Mouse (Mus musculus): Measurements from ENCODE around the gene Rtp2.

Rtp2 gene

DNA sequence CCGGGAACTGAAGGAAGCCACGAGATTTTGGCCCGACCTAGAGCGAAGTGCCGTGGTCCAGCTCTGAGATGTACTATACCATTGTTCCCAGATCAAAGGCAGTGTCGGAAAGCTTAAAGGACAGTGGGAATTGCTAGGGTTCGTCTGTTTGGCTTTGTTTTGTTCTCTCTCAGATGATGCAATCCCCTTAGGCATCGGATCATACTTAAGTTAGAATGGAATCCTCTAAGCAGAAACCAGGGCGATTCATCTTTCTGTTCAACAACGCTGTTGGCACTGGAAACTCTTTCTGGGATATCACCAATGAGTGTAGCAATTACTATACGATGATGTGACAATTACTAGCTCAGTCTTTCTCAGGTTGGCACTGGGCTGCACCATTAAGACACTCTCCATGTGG is at the start of gene Rtp2:
TSS of gene Rtp2 (minus strand) at position 101 of the 400 bp plus-strand sequence.
- no peak for DNase-seq (ENCODE audit: low spot score)

- no peak for DNase-seq (ENCODE audit: low spot score)
Observed at GRCm38 (mm10) chr16:23980991-23981720, 49.0 kb upstream of the Rtp2 start.

GRCm38 (mm10) chr16:23980201-23980870 is 48.1 kb upstream of the Rtp2 start:
- DNase-seq (ENCODE audit: low spot score), result no peak

GRCm38 (mm10) chr16:23979446-23979845 is 47.3 kb upstream of the Rtp2 start:
- no peak for DNase-seq (ENCODE audit: low spot score)

- DNase-seq (ENCODE audit: low spot score), result no peak
Observed at GRCm38 (mm10) chr16:23978495-23978894, 46.3 kb upstream of the Rtp2 start.

GRCm38 (mm10) chr16:23977732-23978131 is 45.5 kb upstream of the Rtp2 start:
- DNase-seq (ENCODE audit: low spot score), result no peak

DNA sequence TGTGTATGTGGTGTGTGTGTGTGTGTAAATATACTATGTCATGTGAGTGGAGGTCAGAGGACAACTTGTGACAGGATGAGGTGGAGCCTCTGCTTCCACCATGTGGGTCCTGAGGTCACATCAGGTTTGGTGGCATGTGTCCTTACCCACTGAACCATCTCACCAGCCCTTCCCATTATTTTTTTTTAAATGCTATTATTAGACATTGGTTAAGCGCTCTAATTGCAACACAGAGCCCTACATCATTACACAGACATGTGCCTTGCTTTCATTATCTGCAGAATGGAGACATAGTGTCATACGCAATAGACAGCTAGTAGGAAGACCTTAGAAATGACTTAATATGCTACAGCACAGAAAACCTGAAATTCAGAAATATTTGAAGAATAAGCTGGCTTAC is 44.0 kb upstream of the Rtp2 start:
- DNase-seq (ENCODE audit: low spot score), result no peak

- DNase-seq (ENCODE audit: low spot score), result no peak
Observed at GRCm38 (mm10) chr16:23973635-23974367, 41.6 kb upstream of the Rtp2 start.

DNA sequence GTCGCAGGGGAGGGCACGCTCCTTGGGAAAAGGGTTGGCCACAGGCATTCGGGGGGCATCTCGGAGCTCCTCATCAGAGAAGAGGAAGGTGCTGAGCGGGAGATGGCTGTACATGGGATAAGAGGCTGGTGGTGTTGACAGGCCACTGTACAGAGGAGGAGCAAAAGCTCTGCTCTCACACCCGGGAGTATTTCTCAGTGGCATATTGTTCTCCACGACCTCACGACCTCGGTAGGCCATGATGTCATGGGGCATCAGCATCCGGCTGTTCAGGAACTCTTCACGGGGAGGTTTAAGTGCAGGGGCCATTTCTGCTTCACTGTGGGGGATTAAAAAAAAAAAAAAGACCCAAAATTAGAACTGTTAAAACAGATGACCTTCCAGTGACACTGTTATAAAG is 40.7 kb upstream of the Rtp2 start:
- no peak for DNase-seq (ENCODE audit: low spot score)

GRCm38 (mm10) chr16:23972126-23972740 is 40.0 kb upstream of the Rtp2 start:
- DNase-seq (ENCODE audit: low spot score), result no peak

- no peak for DNase-seq (ENCODE audit: low spot score)
Observed at GRCm38 (mm10) chr16:23969919-23970318, 37.7 kb upstream of the Rtp2 start.

GRCm38 (mm10) chr16:23968888-23969287 is 36.7 kb upstream of the Rtp2 start:
- no peak for DNase-seq (ENCODE audit: low spot score)

- no peak for DNase-seq (ENCODE audit: low spot score)
Observed at GRCm38 (mm10) chr16:23967301-23967700, 35.1 kb upstream of the Rtp2 start.

GRCm38 (mm10) chr16:23966066-23966465 is 33.9 kb upstream of the Rtp2 start:
- DNase-seq (ENCODE audit: low spot score), result no peak

DNA sequence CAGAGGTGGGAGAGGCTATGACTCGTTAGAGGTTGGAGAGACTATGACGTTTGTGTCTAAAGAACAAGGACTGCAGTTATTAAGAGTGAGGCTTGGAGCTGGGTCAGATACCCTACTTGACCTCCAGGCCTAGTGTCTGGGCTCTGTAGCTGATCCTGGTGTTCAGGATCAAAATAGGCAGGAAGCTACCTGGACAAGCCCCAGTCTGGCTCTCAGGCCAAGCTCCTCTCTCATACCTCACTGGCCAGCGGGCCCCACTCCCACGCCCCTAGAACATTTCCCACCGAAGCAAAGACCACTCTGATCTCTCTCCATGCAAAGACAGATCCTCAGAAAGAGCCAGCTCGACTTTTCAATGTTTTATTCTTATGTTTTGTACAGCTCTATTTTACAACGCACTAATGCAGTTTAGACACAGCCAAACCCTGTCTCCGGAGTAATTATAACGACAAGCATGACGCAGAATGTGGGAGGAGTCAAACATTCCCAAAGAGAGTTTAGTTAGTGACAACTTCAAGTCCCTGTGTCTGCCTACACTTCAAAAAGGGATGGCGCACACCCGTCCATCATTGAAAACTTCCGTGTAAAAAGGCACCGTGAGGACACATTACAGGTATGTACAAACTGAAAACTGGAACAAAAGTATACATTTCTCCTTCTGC is 32.6 kb upstream of the Rtp2 start:
- DNase-seq (ENCODE audit: low spot score), result no peak

GRCm38 (mm10) chr16:23963896-23964668 is 31.9 kb upstream of the Rtp2 start:
- DNase-seq (ENCODE audit: low spot score), result no peak

GRCm38 (mm10) chr16:23962401-23962800 is 30.2 kb upstream of the Rtp2 start:
- no peak for DNase-seq (ENCODE audit: low spot score)

GRCm38 (mm10) chr16:23958938-23959337 is 26.7 kb upstream of the Rtp2 start:
- DNase-seq (ENCODE audit: low spot score), result no peak

DNA sequence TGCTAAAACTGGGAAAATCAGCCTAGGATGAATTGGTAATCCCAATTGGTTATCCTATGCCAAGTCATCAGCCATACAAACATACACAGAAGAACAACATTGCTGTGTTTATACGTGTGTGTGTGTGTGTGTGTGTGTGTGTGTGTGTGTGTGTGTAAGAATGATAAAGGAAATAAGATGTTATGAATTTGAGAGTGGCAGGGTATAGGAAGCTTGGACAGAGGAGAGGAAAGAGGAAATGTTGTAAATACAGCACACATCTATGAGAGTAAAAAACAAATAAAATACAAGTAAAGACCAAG is 21.7 kb upstream of the Rtp2 start:
- DNase-seq (ENCODE audit: low spot score), result no peak

GRCm38 (mm10) chr16:23953189-23953958 is 21.2 kb upstream of the Rtp2 start:
- peak; percentile 44 for DNase-seq (ENCODE audit: low spot score)
